Mouse (Mus musculus): ENCODE measurements around the gene Bicc1. TPM values are rescaled to one million over a fixed set of nuclear protein-coding genes. Genes with fewer than 3 reads are reported as not detected.

Bicc1 gene
- polyA plus RNA-seq, 2 experiments, result 1.7 to 1.8 TPM

- 76% methylated on average over 9 of the region's 9 CpGs for WGBS (ENCODE audit: insufficient replicate concordance)
- Histone ChIP-seq H3K9ac (replicated peaks) (no peak overlapping the region), H3K27ac (no peak overlapping the region), H3K9me3 (ENCODE audit: control insufficient read depth, low read length) (no peaks in the 10 kb centered on the region), H3K27me3 (ENCODE audit: control insufficient read depth, insufficient read depth, low read length) (no peaks in the 10 kb centered on the region), H3K4me1 (replicated peaks; ENCODE audit: control insufficient read depth in 2 of 2, insufficient read depth in 2 of 2, low read length in 1 of 2) (no peaks in the 10 kb centered on the region), H3K4me3 (ENCODE audit: insufficient read depth in 1 of 2, low read depth in 2 of 2, low read length in 2 of 2) (no peak overlapping the region), H3K36me3 (replicated peaks; ENCODE audit: control insufficient read depth, insufficient read depth, low read depth) (no peaks in the 10 kb centered on the region), H3K4me2 (ENCODE audit: low read depth) (no peak overlapping the region)
- ATAC-seq (ENCODE audit: insufficient read depth) (no peak), DNase-seq (ENCODE audit: low read depth in 3 of 3, low spot score in 3 of 3) (no peak)
- TF ChIP-seq CTCF (IDR thresholded peaks at IDR 0.05; ENCODE audit: low read depth), result no peak
- TF ChIP-seq EP300 (IDR thresholded peaks at IDR 0.05; ENCODE audit: low read depth), result no peak
These were observed 106.8 kb downstream of the Bicc1 start for GRCm38 (mm10) chr10:71052748-71053147.

GRCm38 (mm10) chr10:71052208-71052607 is 107.3 kb downstream of the Bicc1 start:
- DNase-seq (ENCODE audit: low read depth in 3 of 3, low spot score in 3 of 3), result no peak
- Histone ChIP-seq H3K27ac (no peak overlapping the region), H3K4me2 (ENCODE audit: low read depth) (no peak overlapping the region), H3K4me1 (replicated peaks; ENCODE audit: control insufficient read depth in 2 of 2, insufficient read depth in 2 of 2, low read length in 1 of 2) (no peaks in the 10 kb centered on the region), H3K4me3 (ENCODE audit: insufficient read depth in 1 of 2, low read depth in 2 of 2, low read length in 2 of 2) (no peak overlapping the region), H3K36me3 (replicated peaks; ENCODE audit: control insufficient read depth, insufficient read depth, low read depth) (no peaks in the 10 kb centered on the region), H3K9ac (replicated peaks) (no peak overlapping the region), H3K9me3 (ENCODE audit: control insufficient read depth, low read length) (no peaks in the 10 kb centered on the region), H3K27me3 (ENCODE audit: control insufficient read depth, insufficient read depth, low read length) (no peaks in the 10 kb centered on the region)
- 66% methylated on average over 7 of the region's 7 CpGs for WGBS (ENCODE audit: insufficient replicate concordance)
- no peak for TF ChIP-seq CTCF (IDR thresholded peaks at IDR 0.05; ENCODE audit: low read depth)
- TF ChIP-seq EP300 (IDR thresholded peaks at IDR 0.05; ENCODE audit: low read depth), result no peak
- ATAC-seq (ENCODE audit: insufficient read depth), result no peak

- ATAC-seq (ENCODE audit: insufficient read depth) (no peak), DNase-seq (ENCODE audit: low read depth in 3 of 3, low spot score in 3 of 3) (no peak)
- Histone ChIP-seq H3K9ac (replicated peaks) (no peak overlapping the region), H3K27me3 (ENCODE audit: control insufficient read depth, insufficient read depth, low read length) (no peaks in the 10 kb centered on the region), H3K27ac (no peak overlapping the region), H3K4me2 (ENCODE audit: low read depth) (no peak overlapping the region), H3K36me3 (replicated peaks; ENCODE audit: control insufficient read depth, insufficient read depth, low read depth) (no peaks in the 10 kb centered on the region), H3K4me1 (replicated peaks; ENCODE audit: control insufficient read depth in 2 of 2, insufficient read depth in 2 of 2, low read length in 1 of 2) (no peaks in the 10 kb centered on the region), H3K4me3 (ENCODE audit: insufficient read depth in 1 of 2, low read depth in 2 of 2, low read length in 2 of 2) (no peak overlapping the region), H3K9me3 (ENCODE audit: control insufficient read depth, low read length) (no peaks in the 10 kb centered on the region)
- TF ChIP-seq CTCF (IDR thresholded peaks at IDR 0.05; ENCODE audit: low read depth) (no peak), EP300 (IDR thresholded peaks at IDR 0.05; ENCODE audit: low read depth) (no peak)
- 66% methylated on average over 10 of the region's 10 CpGs for WGBS (ENCODE audit: insufficient replicate concordance)
These were observed 108.7 kb downstream of the Bicc1 start for GRCm38 (mm10) chr10:71050722-71051333.

GRCm38 (mm10) chr10:71049294-71049693 is 110.2 kb downstream of the Bicc1 start:
- TF ChIP-seq CTCF (IDR thresholded peaks at IDR 0.05; ENCODE audit: low read depth), result no peak
- no peak for TF ChIP-seq EP300 (IDR thresholded peaks at IDR 0.05; ENCODE audit: low read depth)
- no peaks in the 10 kb centered on the region for H3K9me3 ChIP-seq (ENCODE audit: control insufficient read depth, low read length)
- H3K27ac ChIP-seq, result no peak overlapping the region
- no peak for DNase-seq (ENCODE audit: low read depth in 3 of 3, low spot score in 3 of 3)
- H3K4me3 ChIP-seq (ENCODE audit: insufficient read depth in 1 of 2, low read depth in 2 of 2, low read length in 2 of 2), result no peak overlapping the region
- H3K36me3 ChIP-seq (replicated peaks; ENCODE audit: control insufficient read depth, insufficient read depth, low read depth), result no peaks in the 10 kb centered on the region
- no peaks in the 10 kb centered on the region for H3K27me3 ChIP-seq (ENCODE audit: control insufficient read depth, insufficient read depth, low read length)
- H3K4me2 ChIP-seq (ENCODE audit: low read depth), result no peak overlapping the region
- 77% methylated on average over 17 of the region's 17 CpGs for WGBS (ENCODE audit: insufficient replicate concordance)
- no peak overlapping the region for H3K9ac ChIP-seq (replicated peaks)
- ATAC-seq (ENCODE audit: insufficient read depth), result no peak
- H3K4me1 ChIP-seq (replicated peaks; ENCODE audit: control insufficient read depth in 2 of 2, insufficient read depth in 2 of 2, low read length in 1 of 2), result no peaks in the 10 kb centered on the region

GRCm38 (mm10) chr10:71044410-71044809 is 115.1 kb downstream of the Bicc1 start:
- no peak overlapping the region for H3K9ac ChIP-seq (replicated peaks)
- H3K4me3 ChIP-seq (ENCODE audit: insufficient read depth in 1 of 2, low read depth in 2 of 2, low read length in 2 of 2), result no peak overlapping the region
- no peaks in the 10 kb centered on the region for H3K36me3 ChIP-seq (replicated peaks; ENCODE audit: control insufficient read depth, insufficient read depth, low read depth)
- no peaks in the 10 kb centered on the region for H3K4me1 ChIP-seq (replicated peaks; ENCODE audit: control insufficient read depth in 2 of 2, insufficient read depth in 2 of 2, low read length in 1 of 2)
- no peak overlapping the region for H3K27ac ChIP-seq
- no peak overlapping the region for H3K4me2 ChIP-seq (ENCODE audit: low read depth)
- no peak for ATAC-seq (ENCODE audit: insufficient read depth)
- H3K9me3 ChIP-seq (ENCODE audit: control insufficient read depth, low read length), result no peaks in the 10 kb centered on the region
- no peak for TF ChIP-seq EP300 (IDR thresholded peaks at IDR 0.05; ENCODE audit: low read depth)
- no peak for TF ChIP-seq CTCF (IDR thresholded peaks at IDR 0.05; ENCODE audit: low read depth)
- no peak for DNase-seq (ENCODE audit: low read depth in 3 of 3, low spot score in 3 of 3)
- no peaks in the 10 kb centered on the region for H3K27me3 ChIP-seq (ENCODE audit: control insufficient read depth, insufficient read depth, low read length)
- WGBS (ENCODE audit: insufficient replicate concordance), result 36% methylated on average over 1 of the region's 1 CpGs
